Mouse (Mus musculus) kidney, postnatal 14 days (tissue): ENCODE measurements around the gene Cldnd2.

Experiments
- DNase-seq: peaks from one replicate; pipeline ENCODE4 v3.0.0; 2022; ENCODE audit warnings: mixed read lengths

Gene Cldnd2

GRCm38 (mm10) chr7:43448246-43448645 lies 7.7 kb downstream of the Cldnd2 start:
- peak; percentile 55 for DNase-seq

GRCm38 (mm10) chr7:43449811-43450210 lies 9.2 kb downstream of the Cldnd2 start:
- no peak for DNase-seq

DNA sequence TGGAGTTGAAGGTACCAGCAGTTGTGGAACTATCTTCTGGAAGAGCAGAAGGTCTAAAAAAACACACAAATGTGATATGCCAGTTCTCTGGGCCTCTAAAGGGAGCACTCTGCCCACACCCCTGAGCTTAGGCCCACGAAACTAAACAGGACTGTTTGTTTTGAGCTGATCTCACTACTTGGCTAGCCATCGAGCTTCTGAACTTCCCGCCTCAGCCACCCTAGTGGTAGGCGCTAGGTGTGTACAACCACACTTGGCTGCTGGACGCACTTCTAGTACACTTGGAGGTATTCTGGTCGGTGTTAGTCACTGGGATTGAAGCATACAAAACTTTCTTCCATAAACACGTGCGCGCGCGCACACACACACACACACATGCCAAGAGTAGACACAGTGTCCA lies 11.1 kb downstream of the Cldnd2 start:
- no peak for DNase-seq

- no peak for DNase-seq
Observed at GRCm38 (mm10) chr7:43452609-43453008, 12.0 kb downstream of the Cldnd2 start.

DNA sequence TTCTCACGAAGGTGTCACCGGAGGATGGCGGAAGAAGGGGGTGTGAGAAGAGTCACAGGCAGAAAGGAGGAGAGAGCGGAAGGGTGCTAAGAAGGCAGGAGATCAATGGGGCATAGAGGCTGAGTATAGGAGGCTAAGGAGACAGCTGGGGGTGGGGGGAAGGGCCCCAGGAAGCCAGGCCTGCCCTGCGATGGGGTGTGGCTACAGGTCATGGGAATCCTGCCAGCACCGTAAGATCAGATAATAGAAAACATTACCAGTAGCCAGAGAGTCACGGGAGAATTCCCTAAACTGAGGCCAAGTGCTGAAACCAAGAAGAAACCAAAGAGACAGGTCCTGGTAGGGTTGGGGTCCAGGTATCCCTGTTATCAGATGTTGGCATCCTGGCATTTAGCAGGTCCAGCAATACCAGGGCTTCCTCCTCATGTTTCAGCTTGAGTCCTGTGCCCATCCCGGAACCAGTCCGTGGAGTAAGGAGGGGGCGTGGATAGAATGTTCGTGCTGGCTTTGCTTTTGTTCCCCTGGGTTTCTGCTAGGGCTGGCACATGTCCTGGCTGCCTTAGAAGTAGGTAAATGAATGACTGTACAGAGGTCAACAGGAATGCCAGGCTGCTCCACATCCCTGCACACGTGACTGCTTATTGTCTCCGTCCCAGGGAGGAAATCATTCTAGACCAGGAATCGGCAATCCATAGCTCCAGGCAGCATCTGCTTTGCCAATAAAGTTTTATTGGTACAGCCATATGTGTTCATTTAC lies 13.2 kb downstream of the Cldnd2 start:
- peak; percentile 73 for DNase-seq

GRCm38 (mm10) chr7:43454371-43454770 lies 13.8 kb downstream of the Cldnd2 start:
- no peak for DNase-seq

GRCm38 (mm10) chr7:43462851-43463250 lies 22.3 kb downstream of the Cldnd2 start, which contains the start of gene Vsig10l:
TSS of gene Vsig10l (plus strand) at chr7:43463151.
- DNase-seq: no peak

- no peak for DNase-seq
Observed at GRCm38 (mm10) chr7:43463976-43464375, 23.4 kb downstream of the Cldnd2 start.

- peak; percentile 27 for DNase-seq
Observed at GRCm38 (mm10) chr7:43464864-43465343, 24.3 kb downstream of the Cldnd2 start.

GRCm38 (mm10) chr7:43465344-43466098 lies 24.9 kb downstream of the Cldnd2 start:
- DNase-seq: peak; percentile 95

DNA sequence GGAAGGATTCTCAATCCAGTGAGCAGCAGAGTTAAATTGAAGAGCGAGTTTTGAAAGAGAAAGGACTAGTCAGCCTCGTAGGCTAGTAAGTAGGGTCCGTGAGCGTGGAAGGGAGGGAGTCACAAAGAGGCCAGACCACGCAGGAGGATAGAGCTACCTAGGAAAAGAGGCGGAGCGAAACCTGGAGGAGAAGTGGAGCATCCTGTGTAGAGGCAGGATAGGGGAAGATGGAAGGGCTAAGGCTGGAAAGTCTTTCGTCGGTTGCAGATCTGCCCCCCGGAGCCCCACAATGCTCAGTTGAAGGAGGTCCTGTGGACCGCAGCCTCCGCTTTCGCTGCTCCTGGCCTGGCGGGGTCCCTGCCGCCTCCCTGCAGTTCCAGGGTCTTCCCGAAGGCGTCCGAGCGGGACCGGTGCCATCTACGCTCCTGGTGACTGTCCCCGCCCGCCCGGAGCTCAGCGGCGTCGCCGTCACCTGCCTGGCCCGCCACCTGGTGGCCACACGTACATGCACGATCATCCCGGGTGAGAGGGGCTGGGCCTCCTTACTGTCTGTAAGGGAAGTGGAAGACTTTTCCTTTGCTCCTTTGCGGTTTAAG lies 25.6 kb downstream of the Cldnd2 start:
- peak; percentile 88 for DNase-seq

DNA sequence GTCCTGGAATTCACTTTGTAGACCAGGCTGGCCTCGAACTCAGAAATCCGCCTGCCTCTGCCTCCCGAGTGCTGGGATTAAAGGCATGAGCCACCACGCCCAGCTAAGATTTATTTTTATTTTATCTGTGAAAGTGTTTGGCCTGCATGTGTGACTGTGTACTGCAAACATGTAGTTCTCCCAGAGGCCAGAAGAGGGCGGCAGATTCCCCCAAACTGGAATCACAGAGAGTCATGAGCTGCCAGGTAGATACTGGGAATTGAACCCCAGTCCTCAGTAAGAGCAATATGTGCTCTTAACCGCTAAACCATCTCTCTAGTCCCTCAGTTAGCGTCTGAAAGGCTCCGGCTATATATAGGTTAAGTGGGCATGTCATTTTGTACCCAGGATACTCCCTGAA lies 29.8 kb downstream of the Cldnd2 start:
- peak; percentile 33 for DNase-seq

DNA sequence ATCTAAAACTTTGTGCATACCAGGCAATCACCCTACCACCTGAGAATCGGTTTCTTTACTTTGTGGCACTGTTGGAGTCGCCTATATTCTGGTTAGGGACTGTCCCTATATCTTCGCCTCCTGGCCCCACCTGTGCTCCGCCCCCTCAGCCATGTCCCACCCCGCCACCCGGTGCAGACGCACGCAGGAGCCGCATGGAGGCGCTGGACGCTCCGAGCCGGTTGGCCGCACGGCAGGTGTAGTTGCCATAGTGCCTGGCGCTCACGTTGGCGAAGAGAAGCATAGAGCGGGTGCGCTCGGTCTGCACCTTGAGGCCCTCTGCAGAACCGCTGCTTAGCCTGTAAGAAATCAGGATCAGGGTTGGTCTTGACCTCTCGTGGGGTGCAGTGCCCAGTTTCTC lies 35.1 kb downstream of the Cldnd2 start:
- no peak for DNase-seq

DNA sequence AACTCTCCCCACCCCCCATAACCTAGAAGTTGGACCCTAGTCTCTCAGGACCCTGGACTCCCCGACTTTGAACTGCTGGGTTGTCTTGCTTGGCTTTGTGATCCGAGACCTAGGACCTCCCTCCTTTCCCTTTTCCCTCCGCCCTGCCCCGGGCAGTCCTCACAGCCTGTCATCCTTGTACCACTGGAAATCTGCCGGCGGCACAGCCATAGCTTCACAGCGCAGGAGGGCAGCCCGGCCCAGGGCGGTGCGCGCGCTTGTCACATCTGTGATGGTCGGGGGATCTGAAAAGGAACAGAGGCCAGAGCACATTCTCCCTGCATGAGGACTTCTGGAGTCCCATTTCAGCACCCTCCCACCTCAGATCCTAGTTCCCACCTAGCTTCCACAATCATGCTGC lies 35.8 kb downstream of the Cldnd2 start:
- no peak for DNase-seq

DNA sequence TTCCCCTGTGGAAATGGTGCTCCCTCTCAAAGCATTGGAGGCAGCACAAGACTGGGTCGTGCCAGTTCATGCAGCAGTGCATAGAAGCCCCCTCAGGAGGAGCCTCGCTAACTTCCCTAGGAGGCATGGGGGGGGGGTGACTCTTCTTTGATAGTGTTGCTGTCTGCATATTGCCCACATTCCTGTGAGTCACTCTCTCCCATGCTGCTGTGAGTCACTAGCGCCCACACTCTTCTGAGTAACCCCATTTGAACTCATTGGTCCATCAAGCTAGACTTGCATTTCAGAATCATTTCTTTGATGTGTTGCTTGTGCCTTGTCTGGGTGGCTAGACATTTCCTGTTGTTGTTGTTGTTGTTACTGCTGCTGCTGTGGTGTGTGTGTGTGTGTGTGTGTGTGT lies 40.6 kb downstream of the Cldnd2 start:
- no peak for DNase-seq

DNA sequence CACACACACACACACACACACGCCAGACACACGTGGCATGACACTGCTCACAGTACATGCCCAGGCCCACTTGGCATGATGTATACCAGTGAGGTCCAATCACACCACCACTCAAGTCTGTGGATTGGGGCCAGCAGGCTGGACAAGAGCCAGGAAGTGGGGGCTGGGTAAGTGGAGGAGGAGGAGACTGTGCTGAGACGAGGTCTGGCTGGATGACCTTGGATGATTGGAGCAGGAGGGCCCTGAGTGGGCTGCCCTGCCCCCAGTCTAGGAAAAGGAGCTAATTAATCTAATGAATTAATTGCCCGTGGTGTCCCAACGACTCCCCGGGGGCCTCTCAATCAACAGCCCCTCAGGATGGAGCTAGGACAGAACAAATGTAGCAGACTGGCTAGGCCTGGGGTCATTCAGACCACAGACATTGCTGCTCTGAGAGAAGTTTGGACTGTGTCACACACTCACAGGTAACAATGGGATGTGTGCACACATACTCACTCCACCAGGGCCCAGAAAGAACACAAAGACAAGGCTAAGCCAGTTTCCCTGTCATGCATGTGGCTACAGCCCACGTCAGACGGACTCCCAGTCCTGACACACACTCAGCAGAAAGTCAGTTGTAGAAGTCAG lies 41.6 kb downstream of the Cldnd2 start:
- DNase-seq: peak; percentile 37

DNA sequence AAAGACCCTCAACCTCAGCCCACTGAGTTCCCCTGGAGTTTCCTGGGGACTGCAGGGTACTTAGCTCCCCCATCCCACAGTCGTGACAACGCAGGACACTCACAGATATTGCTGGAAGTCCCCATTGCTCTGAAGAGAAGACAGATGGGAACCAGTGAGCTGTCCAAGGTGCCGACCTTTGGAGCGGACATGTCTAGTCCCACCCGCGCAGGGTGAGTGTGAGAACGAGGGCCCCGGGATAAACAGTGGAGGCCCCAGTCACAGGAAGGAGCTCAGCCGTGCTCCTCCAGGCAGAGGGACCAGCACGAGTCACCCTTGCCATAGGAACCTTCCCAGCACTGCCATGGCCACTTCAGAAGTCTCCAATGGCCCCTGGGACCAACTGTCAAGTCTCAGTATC lies 42.7 kb downstream of the Cldnd2 start:
- peak; percentile 24 for DNase-seq

DNA sequence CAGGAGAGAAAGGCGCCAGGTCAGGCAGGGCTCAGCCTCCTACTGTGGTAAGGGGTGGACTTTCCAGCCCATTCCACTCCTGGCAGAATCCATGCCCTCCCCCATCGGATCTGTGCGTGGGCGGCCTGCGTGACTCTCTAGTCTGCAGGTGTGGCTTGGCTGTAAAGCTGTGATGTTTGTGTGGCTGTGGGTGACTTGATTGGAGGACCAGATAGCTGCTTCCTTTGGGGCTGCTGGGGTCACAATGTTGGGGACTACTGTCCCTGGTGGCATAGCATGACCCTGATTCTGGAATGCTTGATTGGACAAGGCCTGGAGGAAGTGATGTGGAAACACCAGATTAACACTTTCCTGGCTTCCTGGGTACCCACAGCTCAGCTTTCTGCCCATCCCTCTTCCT lies 48.1 kb downstream of the Cldnd2 start:
- DNase-seq: no peak

GRCm38 (mm10) chr7:43489631-43490125 lies 49.1 kb downstream of the Cldnd2 start, which contains the start of gene Iglon5:
TSS of gene Iglon5 (minus strand) at chr7:43490075.
- no peak for DNase-seq

- peak; percentile 45 for DNase-seq
Observed at GRCm38 (mm10) chr7:43490182-43490584, 49.6 kb downstream of the Cldnd2 start.

DNA sequence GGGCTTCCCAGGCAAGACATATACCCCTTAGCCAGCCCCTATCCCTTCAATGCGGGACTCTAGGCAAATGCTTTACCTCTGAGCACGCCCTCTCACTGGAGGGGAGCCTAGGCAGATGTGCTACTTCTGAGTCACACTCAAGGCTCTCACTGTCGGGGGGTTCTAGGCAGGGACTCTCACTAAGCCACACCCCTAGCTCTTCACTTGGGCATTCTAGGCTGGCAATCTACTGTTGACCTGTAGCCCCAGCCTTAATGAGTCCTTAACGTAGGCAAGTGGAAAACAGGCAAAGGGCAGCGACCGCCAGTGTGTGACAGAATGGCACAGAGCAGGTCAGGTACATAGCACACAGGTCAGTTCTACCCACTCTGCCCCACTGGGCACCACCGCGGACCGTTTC lies 50.3 kb downstream of the Cldnd2 start:
- DNase-seq: no peak
